Mouse (Mus musculus) fat pad, adult 2 months (tissue): ENCODE data around the gene Zbtb22.
"Not testable (repeated sequence)": the region's sequence is repeated elsewhere in the genome, so short reads cannot be mapped to it uniquely, and the experiment has no call there.

ENCODE experiments used
- DNase-seq: peaks from one replicate; pipeline ENCODE4 v3.0.0-alpha.2; 2011; ENCODE audit warnings: low read depth, low spot score; ENCODE audit errors: extremely low read depth

Zbtb22 gene

GRCm38 (mm10) chr17:33941381-33941780 lies 25.7 kb downstream of the Zbtb22 start:
- no peak for DNase-seq

- DNase-seq = no peak
Observed at GRCm38 (mm10) chr17:33943454-33943853, 27.8 kb downstream of the Zbtb22 start.

DNA sequence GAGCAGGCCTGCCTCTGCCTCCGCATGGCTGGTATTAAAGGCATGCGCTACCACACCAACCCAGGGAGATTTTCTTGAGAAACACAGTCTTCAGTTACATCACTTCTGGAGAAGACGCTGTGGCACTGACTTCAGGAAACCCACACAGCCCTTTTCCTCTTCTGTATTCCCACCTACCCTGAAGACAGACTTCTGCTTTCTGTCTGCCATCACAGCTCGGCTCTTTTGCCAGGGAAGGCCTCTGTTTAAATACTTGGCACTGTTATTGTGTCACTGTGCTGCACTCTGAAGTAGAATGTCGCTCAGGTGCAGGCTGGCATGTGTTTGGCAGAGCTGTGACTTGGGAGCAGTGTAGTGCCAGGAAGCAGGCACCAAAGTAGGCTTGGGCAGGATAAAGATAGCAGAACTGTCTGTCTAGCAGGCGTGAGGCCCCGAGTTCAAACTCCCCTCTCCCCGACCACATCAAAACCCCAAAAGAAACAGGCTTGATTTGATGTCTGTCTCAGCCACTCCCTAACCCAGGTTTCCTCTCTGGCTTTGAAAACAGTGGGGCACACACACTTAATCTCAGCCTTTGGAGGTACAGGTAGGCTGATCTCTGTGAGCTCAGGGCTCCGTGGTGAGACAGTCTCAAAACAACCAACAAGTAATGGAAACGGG lies 31.9 kb downstream of the Zbtb22 start:
- no peak for DNase-seq

- DNase-seq = no peak
Observed at GRCm38 (mm10) chr17:33948090-33948904, 32.6 kb downstream of the Zbtb22 start.

DNA sequence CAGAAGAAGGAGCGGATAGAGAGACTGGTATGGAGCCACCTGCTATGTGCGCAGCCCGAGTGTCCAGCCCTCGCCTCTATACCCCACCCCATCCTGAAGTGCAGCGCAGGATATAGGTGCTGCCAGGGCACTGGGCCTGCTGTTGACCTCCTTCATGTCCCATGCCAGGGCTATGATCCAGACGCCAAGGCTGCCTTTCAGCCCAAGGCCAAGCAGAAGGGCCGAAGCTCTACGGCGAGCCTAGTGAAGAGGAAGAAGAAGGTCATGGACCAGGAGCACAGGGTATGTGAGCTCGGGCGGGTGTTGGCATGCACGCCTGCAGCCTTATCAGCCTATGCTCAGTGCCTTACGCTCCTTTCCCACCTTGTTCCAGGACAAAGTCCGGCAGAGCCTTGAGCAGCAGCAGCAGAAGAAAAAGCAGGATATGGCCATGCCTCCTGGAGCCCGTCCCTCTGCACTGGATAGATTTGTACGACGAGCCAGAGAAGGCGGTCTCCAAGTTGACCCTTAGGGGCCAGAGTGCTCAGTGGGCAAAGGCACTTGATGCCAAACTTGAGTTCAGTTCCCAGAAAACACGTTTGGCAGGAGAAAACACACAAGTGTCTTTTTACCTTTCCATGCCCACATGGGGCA lies 33.3 kb downstream of the Zbtb22 start:
- DNase-seq = no peak

GRCm38 (mm10) chr17:33950131-33950625 lies 34.5 kb downstream of the Zbtb22 start:
- no peak for DNase-seq

DNA sequence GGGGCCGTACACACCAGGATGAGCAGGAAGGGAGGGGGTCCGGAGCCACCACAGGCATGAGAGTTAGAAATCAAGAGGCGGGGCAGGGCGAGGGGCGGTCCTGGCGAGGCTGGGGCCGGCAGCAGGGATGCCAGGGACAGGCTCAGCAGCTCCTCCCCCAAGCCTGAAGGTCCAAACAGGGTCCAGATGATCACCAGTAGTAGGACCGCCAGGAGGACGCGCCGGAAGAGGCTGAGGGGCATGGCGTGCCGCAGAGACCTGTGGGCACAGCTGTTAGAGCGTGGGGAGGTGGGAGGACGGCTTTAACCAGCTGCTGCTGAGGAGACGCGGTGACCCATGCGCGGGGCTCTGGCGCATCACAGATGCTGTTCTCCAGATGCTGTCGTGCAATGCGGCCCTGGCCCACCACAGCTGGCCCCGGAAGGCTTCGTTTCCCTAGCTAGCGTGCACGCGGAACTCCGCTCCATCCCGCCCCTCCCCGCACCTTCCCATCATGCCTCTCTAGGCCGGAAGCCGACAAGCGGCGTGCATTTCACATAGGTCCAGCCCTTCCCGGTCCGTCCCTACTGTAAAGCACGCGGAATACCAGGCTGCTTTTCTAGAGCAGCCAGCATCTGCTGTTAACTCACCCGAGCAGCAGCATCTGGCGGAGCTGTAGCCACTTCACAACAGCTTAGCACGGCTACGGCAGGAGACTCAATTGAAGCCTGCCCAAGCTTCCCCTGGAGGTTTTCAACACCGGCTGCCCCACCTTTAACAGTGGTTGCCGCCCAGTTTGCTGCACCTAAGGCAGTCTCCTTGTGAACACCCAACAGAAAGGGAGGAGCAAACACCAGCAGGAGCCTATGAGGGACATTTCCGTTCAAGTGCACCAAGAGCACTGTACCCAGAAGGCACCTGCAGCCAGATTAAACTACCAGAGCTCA lies 35.6 kb downstream of the Zbtb22 start, which contains the start of gene B3galt4:
Gene B3galt4 (minus strand): TSS at position 468 of the 926 bp plus-strand sequence.
- DNase-seq = no peak

DNA sequence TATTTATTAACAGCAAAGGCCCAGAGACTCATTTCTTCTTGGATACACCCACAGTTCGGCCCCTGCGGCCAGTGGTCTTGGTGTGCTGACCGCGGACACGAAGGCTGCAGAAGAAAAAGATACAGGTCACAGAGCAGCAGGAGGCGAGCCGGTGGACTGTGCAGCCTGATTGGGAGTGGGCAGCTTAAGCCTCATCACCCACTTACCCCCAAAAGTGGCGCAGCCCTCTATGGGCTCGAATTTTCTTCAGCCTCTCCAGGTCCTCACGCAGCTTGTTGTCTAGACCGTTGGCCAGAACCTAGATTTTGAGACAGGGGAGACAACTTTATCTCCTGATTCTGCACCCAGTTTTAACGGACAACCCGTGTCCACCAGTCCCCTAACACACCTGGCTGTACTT lies 36.3 kb downstream of the Zbtb22 start:
- DNase-seq = not testable (repeated sequence)

GRCm38 (mm10) chr17:33952879-33953278 lies 37.2 kb downstream of the Zbtb22 start:
- no peak for DNase-seq

- DNase-seq = no peak
Observed at GRCm38 (mm10) chr17:33953310-33953709, 37.6 kb downstream of the Zbtb22 start.

- no peak for DNase-seq
Observed at GRCm38 (mm10) chr17:33953961-33954565, 38.4 kb downstream of the Zbtb22 start.

GRCm38 (mm10) chr17:33954646-33955554 lies 39.2 kb downstream of the Zbtb22 start:
- DNase-seq = no peak

DNA sequence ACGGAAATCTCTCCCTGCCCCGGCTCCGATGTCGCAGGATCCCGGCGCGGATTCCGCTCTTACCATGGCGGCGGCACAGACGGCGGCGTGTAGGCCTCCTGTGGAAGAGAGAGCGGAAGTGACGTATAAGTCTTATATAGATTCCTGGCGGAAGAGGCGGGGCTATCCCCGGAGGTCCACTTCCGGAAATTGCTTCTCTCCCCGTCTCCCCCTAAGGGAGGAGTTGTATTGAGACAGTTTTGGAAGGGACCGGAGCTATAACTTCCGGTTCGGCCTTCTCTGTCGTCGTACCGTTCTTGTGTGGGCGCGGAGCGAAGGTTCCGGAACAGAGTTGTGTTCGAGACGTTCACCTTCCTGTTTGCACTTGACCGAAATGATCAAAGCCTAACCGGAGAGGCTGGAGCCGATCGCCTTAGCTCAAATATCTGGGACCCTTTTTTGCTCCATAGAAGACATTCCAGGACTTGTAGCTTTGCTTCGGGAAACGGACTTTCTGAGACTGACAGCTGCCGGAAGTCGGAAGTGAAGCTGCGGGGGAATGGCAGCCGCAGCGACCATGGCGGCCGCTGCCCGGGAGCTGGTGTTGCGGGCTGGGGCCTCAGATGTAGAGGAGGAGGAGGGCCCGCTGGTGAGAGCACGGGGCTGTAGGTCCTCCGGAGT lies 40.0 kb downstream of the Zbtb22 start, which contains the start of the genes Vps52 and Rps18:
Gene Vps52 (plus strand): TSS at position 258 of the 660 bp plus-strand sequence.
Gene Rps18 (minus strand): TSS at position 447 of the 660 bp plus-strand sequence.
- DNase-seq = peak; percentile 85

DNA sequence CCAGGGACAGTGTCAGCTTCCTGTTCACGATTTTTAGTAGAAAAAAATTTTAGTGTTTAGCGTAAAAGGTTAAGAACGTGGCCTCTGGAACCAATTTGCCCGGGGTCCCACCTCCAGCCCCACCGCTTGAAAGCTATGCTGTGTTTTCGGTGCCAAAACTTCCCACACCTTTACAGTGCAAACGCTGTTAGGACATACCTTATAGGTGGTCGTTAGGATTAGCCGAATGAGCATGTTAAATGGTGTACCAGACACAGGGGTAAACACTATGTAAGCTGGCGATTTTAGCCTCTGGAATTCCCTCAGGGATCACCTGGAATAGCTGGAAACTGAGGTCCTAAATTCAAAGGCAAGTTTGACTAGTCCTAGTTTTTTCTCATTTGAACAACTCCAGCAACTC lies 40.6 kb downstream of the Zbtb22 start:
- no peak for DNase-seq

DNA sequence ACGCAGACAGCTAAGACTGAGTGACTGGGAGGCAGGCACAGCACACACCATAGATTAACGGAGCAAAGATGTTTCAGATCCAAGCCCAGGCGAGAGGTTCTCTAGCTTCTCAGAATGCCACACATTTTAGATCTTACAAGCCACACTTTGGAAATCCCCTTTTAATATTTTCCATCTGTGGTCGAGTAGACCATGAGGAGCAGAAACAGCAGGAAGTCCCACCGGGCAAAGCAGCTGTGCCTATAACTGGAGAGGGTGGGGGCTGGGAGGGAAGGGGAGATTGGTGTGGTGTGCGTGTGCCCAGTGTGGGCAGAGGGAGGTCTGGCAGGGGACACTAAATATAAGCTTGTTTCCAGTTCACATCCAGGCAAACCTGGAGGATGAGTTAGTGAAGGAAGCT lies 41.8 kb downstream of the Zbtb22 start:
- no peak for DNase-seq

DNA sequence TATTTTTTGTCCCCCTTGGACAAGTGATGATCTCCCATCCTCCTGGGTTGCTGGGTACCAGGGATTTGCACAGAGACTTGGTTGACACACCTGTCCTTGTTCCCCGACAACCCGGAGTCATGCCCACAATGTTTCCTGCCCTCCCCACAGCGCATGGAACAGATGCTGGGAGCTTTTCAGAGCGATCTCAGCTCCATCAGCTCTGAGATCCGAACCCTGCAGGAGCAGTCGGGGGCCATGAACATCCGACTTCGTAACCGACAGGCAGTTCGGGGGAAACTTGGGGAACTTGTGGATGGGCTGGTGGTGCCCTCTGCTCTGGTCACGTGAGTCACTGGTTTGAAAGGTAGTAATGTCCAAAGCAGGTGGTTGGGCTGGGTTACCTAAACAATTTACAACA lies 42.7 kb downstream of the Zbtb22 start:
- DNase-seq = no peak

DNA sequence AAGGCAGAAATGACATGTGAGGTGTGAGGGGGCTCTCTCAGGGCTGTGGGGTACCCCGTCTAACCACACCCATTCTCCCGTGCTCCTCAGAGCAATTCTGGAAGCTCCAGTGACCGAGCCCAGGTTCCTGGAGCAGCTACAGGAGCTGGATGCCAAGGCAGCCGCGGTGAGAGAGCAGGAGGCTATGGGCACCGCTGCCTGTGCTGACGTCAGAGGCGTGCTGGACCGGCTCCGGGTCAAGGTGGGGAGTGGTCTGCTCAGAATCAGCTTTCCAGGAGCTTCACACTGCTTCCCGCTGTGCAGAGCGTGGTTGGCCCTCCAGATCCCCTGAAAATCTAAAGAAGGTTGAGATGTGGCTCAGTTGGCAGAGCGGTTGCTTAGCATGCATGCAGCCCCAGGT lies 43.4 kb downstream of the Zbtb22 start:
- DNase-seq = no peak

GRCm38 (mm10) chr17:33959948-33960347 lies 44.2 kb downstream of the Zbtb22 start:
- no peak for DNase-seq
